Mouse (Mus musculus): ENCODE results near the gene Coq9.

Gene Coq9

DNA sequence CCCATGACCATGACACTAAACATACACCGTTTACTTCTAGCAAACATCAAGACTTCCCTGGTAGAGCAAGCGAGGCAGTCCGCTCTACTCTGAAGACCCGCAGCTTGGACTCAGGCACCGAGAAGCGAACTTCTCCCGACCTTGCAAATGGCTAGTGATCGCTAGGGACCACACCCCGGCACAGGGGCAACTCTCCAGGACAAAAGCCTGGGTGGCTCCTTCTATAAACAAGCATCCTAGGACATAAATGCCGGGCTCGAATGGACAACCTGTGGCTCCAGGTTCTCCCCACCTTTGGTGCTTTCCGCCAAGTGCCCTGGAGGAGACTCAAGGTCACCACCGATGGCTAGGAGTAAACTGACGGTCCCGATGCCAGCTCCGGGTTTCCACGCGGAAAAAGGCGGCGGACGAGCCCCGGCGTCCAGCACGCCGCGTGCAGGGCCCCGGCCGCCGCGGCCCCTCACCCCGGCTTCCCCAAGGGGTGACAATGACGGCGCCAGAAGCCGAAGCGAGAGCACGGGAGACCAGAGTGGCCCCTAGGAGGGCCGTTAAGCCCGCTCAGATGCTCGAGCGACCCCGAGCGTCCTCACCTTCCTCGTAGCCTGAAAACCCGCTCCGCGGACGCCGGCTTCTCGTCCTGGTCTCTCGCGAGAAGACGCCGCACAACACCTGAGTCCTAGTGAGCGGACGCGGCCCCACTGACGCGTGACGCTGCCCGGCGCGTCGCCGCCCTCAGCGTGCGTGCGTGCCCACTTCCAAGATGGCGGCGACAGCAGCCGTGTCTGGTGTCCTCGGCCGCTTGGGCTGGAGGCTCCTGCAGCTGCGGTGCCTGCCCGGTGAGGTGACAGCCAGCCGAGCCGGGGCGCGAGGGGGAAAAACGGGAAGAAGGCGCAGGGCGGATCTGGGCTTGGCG is at the start of gene Coq9, which contains the start of gene Ciapin1:
Coq9 (plus strand) TSS at position 660 of the 913 bp plus-strand sequence.
Ciapin1 (minus strand) TSS at position 697 of the 913 bp plus-strand sequence.
- peak; percentile 97 for DNase-seq

DNA sequence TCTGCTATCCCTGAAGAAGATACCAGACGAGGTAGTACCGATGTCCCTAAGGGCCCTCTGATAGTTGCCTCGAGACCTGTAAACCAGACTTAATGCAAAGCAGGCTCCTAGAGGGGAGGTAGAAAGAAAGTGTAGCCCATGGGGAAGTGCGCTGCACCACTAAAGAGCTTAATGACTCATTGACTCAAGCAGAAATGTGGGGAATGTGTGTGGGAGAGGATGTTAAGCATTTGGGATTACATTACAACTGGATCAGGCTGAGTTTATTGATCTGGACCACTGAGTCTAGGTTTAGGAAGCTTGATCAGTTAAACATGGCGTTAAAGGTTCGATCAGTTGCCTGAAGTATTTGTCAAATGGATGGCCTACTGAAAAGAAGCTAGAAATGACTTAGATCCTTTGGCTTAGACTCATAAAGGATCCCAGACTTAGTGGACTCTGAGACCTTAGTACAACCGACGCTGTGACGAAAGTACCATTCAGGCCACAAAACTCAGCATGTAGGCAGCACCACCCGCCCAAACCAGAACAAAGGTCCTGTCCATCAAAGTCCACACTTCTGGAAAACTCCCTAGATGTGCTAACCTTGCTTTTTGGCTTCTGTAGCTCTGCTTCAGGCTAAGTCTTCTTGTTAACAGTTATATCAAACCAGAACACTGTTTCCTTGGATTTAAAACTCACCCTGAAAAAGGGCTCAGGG is 48.7 kb upstream of the Coq9 start:
- DNase-seq: no peak

GRCm38 (mm10) chr8:94794368-94794767 is 43.8 kb upstream of the Coq9 start:
- no peak for DNase-seq

GRCm38 (mm10) chr8:94794782-94795181 is 43.3 kb upstream of the Coq9 start:
- DNase-seq: no peak

DNA sequence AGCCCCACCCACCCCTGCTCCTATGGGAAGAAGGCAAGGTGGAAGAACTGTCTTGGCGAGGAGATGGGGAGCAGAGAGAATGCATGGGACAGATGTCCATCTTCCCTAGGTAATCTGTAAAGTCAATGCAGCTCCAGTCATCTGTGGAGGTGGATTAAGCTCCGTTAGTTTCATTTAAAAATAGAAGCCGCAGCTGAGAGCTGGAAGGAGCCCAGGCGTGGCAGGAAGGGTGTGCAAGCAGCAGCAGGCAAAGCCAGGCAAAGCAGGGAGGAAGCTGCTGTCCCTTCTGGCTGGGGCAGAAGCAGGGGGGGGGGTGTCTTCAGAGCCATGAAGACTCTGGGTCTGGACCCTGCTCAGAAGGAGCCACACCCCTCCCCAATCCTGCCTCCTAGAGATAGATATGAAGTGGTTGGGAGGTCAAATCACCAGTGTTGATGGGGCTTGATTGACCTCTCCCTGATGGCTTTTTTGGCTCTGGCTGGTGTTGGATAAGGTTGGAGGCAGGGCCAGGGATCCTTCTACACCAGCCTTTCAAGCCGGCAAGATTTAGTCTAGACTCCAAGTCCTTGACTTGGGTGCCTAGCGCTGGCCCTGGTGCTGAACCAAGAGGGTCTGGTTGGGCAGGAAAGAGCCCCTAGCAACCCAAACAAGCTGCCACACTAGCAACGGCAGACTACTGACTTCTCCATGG is 37.7 kb upstream of the Coq9 start:
- peak; percentile 25 for DNase-seq

DNA sequence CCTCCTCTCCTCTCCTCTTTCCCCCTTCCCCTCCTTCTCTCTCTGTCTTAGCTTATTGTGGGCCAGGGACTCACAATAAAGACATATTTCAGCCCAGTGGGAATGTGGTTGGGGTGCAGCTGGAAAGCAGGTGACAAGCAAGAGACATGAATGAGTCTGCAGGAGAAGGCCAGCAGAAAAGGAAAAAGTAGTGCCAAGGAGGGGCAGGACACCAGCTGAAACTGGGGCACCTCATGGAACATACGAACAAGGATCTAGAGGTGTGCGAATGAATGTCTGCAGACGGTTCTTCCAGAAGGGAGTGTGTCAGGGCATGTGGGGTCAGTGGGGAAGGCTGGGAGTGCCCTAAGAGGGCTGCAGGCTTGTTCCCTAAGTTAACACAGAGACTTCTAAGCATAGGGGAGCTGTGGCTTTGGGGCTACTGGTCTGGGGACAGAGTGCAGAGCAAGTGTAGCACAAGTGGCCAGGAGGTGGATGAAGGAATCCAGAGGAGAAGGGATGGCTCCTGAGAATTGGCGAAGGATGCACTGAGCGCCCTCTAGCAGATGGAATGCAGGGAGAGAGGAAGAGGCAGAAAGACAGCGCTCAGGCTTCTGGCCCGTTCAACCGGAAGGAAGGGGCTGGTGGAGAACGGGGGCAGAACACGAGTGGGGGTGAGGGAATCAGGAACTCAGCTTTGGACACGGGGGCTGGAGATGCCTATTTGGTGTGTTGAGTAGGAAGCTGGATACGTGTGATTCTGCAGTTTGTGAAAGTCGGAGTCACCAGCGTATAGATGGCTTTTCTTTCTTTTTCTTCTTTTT is 36.6 kb upstream of the Coq9 start:
- peak; percentile 30 for DNase-seq

- no peak for DNase-seq
Observed at GRCm38 (mm10) chr8:94802375-94802774, 35.7 kb upstream of the Coq9 start.

GRCm38 (mm10) chr8:94803551-94803950 is 34.6 kb upstream of the Coq9 start:
- DNase-seq: no peak

GRCm38 (mm10) chr8:94804546-94805340 is 33.4 kb upstream of the Coq9 start:
- peak; percentile 29 for DNase-seq

GRCm38 (mm10) chr8:94805811-94806210 is 32.3 kb upstream of the Coq9 start:
- no peak for DNase-seq

DNA sequence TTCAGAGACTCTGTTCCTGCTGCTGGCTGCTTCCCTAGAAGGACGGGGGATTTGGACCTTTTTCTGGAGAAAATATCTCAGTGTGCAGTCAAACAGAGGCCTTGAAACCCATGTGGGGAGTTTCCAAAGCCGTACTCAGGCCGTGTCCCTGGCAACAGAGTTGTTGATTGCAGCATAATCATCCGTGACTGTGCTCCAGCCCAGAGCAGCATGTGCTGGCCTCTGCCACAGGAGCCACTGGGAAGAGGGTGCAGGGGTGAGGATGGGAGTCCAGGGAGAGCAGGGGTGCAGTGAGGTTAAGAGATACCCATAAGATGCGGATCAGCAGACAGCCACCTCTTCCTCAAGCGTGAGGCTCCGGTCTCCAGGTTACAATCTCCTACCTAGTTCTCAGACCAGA is 30.6 kb upstream of the Coq9 start:
- DNase-seq: no peak

DNA sequence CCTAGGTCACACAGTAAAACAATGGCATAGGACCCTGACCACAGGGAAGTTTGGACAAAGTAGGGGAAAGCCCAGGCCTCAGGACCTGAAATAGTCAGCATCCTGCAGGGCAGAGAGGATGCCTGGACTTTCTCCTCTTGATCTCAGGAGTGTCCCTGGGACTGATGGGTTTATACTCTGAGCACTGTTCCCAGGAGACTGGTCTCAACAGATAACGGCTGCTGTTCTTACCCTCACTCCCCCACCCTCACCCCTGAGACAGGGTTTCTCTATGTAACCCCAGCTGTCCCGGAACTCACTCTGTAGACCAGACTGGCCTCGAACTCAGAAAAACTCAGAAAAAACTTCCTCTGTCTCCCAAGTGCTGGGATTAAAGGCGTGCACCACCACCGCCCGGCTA is 29.7 kb upstream of the Coq9 start:
- no peak for DNase-seq

- DNase-seq: no peak
Observed at GRCm38 (mm10) chr8:94810153-94810552, 28.0 kb upstream of the Coq9 start, which contains the start of gene Ccl17. Ccl17 (plus strand) TSS chr8:94810453.

- no peak for DNase-seq
Observed at GRCm38 (mm10) chr8:94810855-94811254, 27.3 kb upstream of the Coq9 start.

DNA sequence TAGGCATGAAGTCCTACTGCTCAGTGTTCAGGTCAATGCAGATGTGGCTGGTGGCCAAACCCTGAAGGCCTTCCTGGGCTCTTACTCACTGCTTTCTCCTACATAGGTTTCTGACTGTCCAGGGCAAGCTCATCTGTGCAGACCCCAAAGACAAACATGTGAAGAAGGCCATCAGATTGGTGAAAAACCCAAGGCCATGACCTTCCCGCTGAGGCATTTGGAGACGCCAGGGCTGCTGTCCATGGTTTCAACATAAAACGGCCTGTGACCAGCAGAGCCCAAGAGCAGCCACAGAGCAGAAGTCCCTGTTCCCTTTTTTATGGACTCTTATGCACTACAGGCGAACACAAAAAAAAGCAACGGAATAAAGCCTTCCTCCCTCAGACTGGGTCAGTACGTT is 26.5 kb upstream of the Coq9 start:
- no peak for DNase-seq

- peak; percentile 87 for DNase-seq
Observed at GRCm38 (mm10) chr8:94812645-94813098, 25.4 kb upstream of the Coq9 start.

DNA sequence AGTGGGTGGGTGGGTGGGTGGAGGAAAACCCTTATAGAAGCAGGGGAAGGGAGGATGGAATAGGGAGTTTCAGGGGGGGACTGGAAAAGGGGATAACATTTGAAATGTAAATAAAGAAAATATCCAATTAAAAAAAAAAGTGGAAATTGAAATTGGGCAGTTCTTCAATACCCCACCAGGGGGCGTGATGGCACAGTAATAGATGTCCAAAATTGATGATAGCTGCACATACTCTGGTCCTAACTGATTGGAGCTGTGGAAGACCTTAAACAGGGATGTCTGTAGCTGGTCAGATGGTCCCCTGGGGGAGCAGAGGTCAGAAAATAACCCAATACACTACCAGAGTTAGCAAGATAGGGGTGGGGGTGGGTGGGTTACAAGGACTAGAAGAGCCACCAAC is 23.6 kb upstream of the Coq9 start:
- peak; percentile 50 for DNase-seq

- DNase-seq: no peak
Observed at GRCm38 (mm10) chr8:94817933-94818332, 20.2 kb upstream of the Coq9 start.

DNA sequence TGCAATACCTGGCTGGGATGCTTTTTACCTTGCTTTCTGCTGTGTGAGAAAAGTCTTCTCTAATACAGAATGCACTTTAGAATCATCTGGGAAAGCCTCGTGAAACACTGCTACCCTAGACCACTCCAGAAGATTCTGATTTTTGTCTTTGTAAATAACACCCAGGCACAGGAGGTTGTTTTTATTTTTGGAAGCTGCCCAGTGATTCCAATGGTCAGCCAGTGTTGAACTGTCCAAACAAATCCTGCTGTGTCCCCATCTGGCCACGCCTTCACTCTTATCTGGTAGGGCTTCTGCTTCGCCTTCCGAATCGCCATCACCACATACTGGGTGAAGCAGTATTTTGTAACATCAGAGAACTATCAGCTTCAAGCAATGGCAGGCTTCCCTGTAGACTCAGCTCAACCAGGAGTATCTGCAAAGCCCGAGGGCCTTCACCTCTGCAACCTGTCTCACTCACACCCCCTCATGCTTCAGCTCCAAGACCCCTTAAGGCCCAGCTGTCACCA is 18.4 kb upstream of the Coq9 start:
- DNase-seq: peak; percentile 26

DNA sequence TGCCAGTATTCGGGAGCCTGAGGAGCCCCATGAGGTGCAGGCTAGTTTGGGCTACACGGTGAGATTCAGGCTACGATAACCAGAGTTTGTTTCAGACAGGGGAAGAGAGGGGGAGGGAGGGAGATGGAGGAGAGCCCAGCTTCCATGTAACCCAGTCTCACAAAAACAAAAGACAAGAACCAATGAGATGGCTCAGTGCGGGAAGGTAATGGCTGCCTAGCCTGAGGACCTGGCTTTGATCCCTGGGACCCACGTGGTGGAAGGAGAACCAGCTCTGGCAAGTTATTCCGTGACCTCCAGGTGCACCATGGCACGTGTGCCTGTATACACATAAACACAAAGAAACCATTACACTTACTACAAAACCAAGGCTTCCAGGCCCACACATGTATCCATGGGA is 17.6 kb upstream of the Coq9 start:
- no peak for DNase-seq

DNA sequence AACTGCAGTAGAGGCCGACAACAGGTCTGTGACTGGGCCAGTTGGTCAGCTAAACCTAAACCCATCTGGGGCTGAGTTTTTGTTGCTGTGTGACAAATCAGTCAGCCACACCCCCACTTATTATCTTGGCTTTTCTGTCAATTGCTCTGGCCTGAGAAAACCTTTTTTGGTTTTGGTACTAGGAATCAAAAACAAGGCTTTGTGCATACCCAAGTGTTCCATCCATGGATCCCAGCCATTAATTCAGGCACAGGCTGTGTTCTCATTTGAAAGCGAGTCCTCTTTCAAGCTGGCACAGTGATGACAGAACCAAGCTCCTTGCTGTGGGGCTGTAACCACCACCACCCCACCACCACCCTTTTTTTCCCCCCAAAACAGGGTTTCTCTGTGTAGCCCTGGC is 16.7 kb upstream of the Coq9 start:
- DNase-seq: no peak

All from liver (tissue).